Mouse (Mus musculus) ZHBTc4 (cell line): ENCODE data around the gene Slc13a5.

Experiments
- DNase-seq: peaks from one replicate; pipeline ENCODE4 v3.0.0-alpha.2; 2011; ENCODE audit warnings: low read depth, low spot score

Gene Slc13a5

GRCm38 (mm10) chr11:72206341-72207203 is 60.5 kb downstream of the Slc13a5 start, which contains the start of gene Gm43951:
Gene Gm43951, minus strand, starts transcription at chr11:72206840.
- peak; percentile 35 for DNase-seq

GRCm38 (mm10) chr11:72205256-72205655 is 61.8 kb downstream of the Slc13a5 start:
- DNase-seq, result no peak

- DNase-seq, result no peak
Measured at GRCm38 (mm10) chr11:72203440-72203839, 63.6 kb downstream of the Slc13a5 start.

GRCm38 (mm10) chr11:72196506-72196905 is 70.5 kb downstream of the Slc13a5 start:
- DNase-seq, result no peak

- DNase-seq, result no peak
Measured at GRCm38 (mm10) chr11:72194259-72194658, 72.8 kb downstream of the Slc13a5 start.
